In genomic region chr4:149426325-149427199, GRCm38 (mm10) we compare ENCODE assay signal across 8 mouse cellular contexts. TPM values are rescaled to one million over a fixed set of nuclear protein-coding genes. Genes with fewer than 3 reads are reported as not detected.
A peak's percentile ranks its signal among the peaks of the same experiment; 100 is the strongest.
DNase-seq lines count a peak whose midpoint lies in the region; ATAC-seq and TF ChIP-seq lines count a peak whose summit lies in the region.

TSS of gene Ube4b (minus strand) at chr4:149426749.

- peak within 1 kb of the TSS; percentile 60 for H3K4me2 ChIP-seq in embryonic facial prominence, embryonic 14.5 days (ENCODE audit: low read depth, low read length)
- H3K4me2 ChIP-seq in limb, embryonic 14.5 days (replicated peaks; ENCODE audit: low read depth, low read length, severe bottlenecking), result peak within 1 kb of the TSS; percentile 80
- peak within 1 kb of the TSS; percentile 66 for H3K4me2 ChIP-seq in midbrain, postnatal 0 days (ENCODE audit: low read depth, low read length, poor library complexity, severe bottlenecking)

- no peak; the same call in 1 of the 2 replicates for TF ChIP-seq CTCF in midbrain, postnatal 0 days (IDR thresholded peaks at IDR 0.05)

- H3K36me3 ChIP-seq in embryonic facial prominence, embryonic 14.5 days (ENCODE audit: control insufficient read depth, insufficient read depth, low read length), result no peaks in the 10 kb centered on the region
- no peaks in the 10 kb centered on the region for H3K36me3 ChIP-seq in limb, embryonic 14.5 days (ENCODE audit: control insufficient read depth, insufficient read depth, low read length)
- no peaks in the 10 kb centered on the region for H3K36me3 ChIP-seq in midbrain, postnatal 0 days (ENCODE audit: insufficient read depth, low read length)

- peak; percentile 92 for ATAC-seq in embryonic facial prominence, embryonic 14.5 days (ENCODE audit: low read depth)
- ATAC-seq in limb, embryonic 14.5 days (ENCODE audit: low FRiP score, low read depth), result peak; percentile 94
- ATAC-seq in midbrain, postnatal 0 days (ENCODE audit: low FRiP score), result peak; percentile 95

- H3K4me1 ChIP-seq in embryonic facial prominence, embryonic 14.5 days (ENCODE audit: control insufficient read depth, insufficient read depth, low read length), result peaks cover 12% of the 10 kb centered on the region
- H3K4me1 ChIP-seq in limb, embryonic 14.5 days (ENCODE audit: control insufficient read depth, insufficient read depth, low read length), result 0 out of 2 replicates have a peak, but pooled peaks cover 5% of the 10 kb centered on the region
- H3K4me1 ChIP-seq in midbrain, postnatal 0 days (ENCODE audit: insufficient read depth, low read length), result peaks cover 6% of the 10 kb centered on the region; the same call in 1 of the 2 replicates

- TF ChIP-seq POLR2A in limb, embryonic 14.5 days (IDR thresholded peaks at IDR 0.05; ENCODE audit: borderline replicate concordance, extremely low read depth, insufficient read depth, insufficient read length), result 0 out of 2 replicates have a peak, but pooled peaks have one; percentile 36

- peak within 1 kb of the TSS; percentile 92 for H3K4me3 ChIP-seq in embryonic facial prominence, embryonic 14.5 days (ENCODE audit: low read depth, low read length)
- peak within 1 kb of the TSS; percentile 100 for H3K4me3 ChIP-seq in limb, embryonic 14.5 days (replicated peaks; ENCODE audit: low read length)
- H3K4me3 ChIP-seq in midbrain, postnatal 0 days (ENCODE audit: low read depth, low read length), result peak within 1 kb of the TSS; percentile 95

- no peaks in the 10 kb centered on the region for H3K9me3 ChIP-seq in embryonic facial prominence, embryonic 14.5 days (ENCODE audit: control insufficient read depth, low read length)
- no peaks in the 10 kb centered on the region for H3K9me3 ChIP-seq in limb, embryonic 14.5 days (ENCODE audit: control insufficient read depth, low read length)
- no peaks in the 10 kb centered on the region for H3K9me3 ChIP-seq in midbrain, postnatal 0 days (ENCODE audit: low read length)

- under 1% methylated on average over 37 of the region's 50 CpGs for WGBS in embryonic facial prominence, embryonic 14.5 days
- WGBS in limb, embryonic 14.5 days, result 3% methylated on average over 37 of the region's 50 CpGs
- 0% methylated on average over 43 of the region's 50 CpGs for WGBS in midbrain, postnatal 0 days

- H3K27me3 ChIP-seq in embryonic facial prominence, embryonic 14.5 days (replicated peaks; ENCODE audit: control insufficient read depth, insufficient read depth, low read length), result no peaks in the 10 kb centered on the region
- no peaks in the 10 kb centered on the region for H3K27me3 ChIP-seq in limb, embryonic 14.5 days (ENCODE audit: control insufficient read depth, insufficient read depth, low read length)
- no peaks in the 10 kb centered on the region for H3K27me3 ChIP-seq in midbrain, postnatal 0 days (ENCODE audit: insufficient read depth, low read length)

- peak; percentile 97 for DNase-seq in 3T3-L1 (ENCODE audit: low read depth, low spot score)
- peak; percentile 95 to 96 for DNase-seq in adrenal gland, postnatal 4 days (ENCODE audit: low spot score in 2 of 2)
- DNase-seq in embryonic facial prominence, embryonic 14.5 days (ENCODE audit: low spot score), result peak; percentile 99
- peak; percentile 91 for DNase-seq in heart, adult 8-10 months (ENCODE audit: low spot score)
- DNase-seq in kidney, adult 9 months, result peak; percentile 98
- peak; percentile 100 for DNase-seq in limb, embryonic 14.5 days (ENCODE audit: low spot score)
- peak; percentile 100 for DNase-seq in midbrain, postnatal 0 days (ENCODE audit: low spot score)
- peak; percentile 85 to 91 for DNase-seq in spleen, postnatal 14 days (ENCODE audit: low spot score in 2 of 2)

- H3K27ac ChIP-seq in embryonic facial prominence, embryonic 14.5 days (replicated peaks; ENCODE audit: low read depth, low read length), result peak within 1 kb of the TSS; percentile 98
- H3K27ac ChIP-seq in limb, embryonic 14.5 days (replicated peaks; ENCODE audit: low read depth, low read length), result peak within 1 kb of the TSS; percentile 98
- H3K27ac ChIP-seq in midbrain, postnatal 0 days (ENCODE audit: low read depth, low read length), result peak within 1 kb of the TSS; percentile 96

- peak within 1 kb of the TSS; percentile 89 for H3K9ac ChIP-seq in embryonic facial prominence, embryonic 14.5 days (ENCODE audit: low read depth, low read length)
- H3K9ac ChIP-seq in limb, embryonic 14.5 days (ENCODE audit: low read depth, low read length, severe bottlenecking), result peak within 1 kb of the TSS; percentile 90
- H3K9ac ChIP-seq in midbrain, postnatal 0 days (replicated peaks; ENCODE audit: low read length, poor library complexity, severe bottlenecking), result peak within 1 kb of the TSS; percentile 69

RNA-seq across cellular contexts. Expression of gene Ube4b, which starts in this region (rescaled TPM):
- 10 to 100 TPM; 89.1 to 92.6 TPM for total RNA-seq in adrenal gland, postnatal 4 days (2021)
- 42.2 and 43.7 TPM in 2 replicates for polyA plus RNA-seq in embryonic facial prominence, embryonic 14.5 days (2014; fragmentation: Nextera tagmentation; extraction: Ambion mirVana)
- total RNA-seq in heart, adult 8-10 months (2022), result 10 to 100 TPM; 40.6 to 46.8 (median 42.6) TPM
- polyA plus RNA-seq in limb, embryonic 14.5 days (2012; rRNA removed), result 82.1 and 95.0 TPM in 2 replicates
- polyA plus RNA-seq in limb, embryonic 14.5 days (2014; fragmentation: Nextera tagmentation; extraction: Ambion mirVana), result 39.8 and 45.1 TPM in 2 replicates
- total RNA-seq in midbrain, postnatal 0 days (2014; rRNA removed), result 94.4 and 113 TPM in 2 replicates
- polyA plus RNA-seq in midbrain, postnatal 0 days (2015; fragmentation: Nextera tagmentation; extraction: Ambion mirVana), result 46.2 and 51.9 TPM in 2 replicates

Comparison
In these comparisons a context has a peak if more than half of its experiments do, and no peak if none do; other contexts are left out.
1. Peak in every context shown above with its lines: DNase-seq, ATAC-seq, H3K4me3 ChIP-seq and H3K27ac ChIP-seq.